Mouse (Mus musculus): ENCODE data around the gene Pdzk1ip1. TPM values are rescaled to one million over a fixed set of nuclear protein-coding genes. Genes with fewer than 3 reads are reported as not detected.

Gene Pdzk1ip1
- total RNA-seq (2021), result 10 to 100 TPM in 1 of 2 experiments, 1 to 10 TPM in 1; 3.2 to 46.4 TPM
- long read RNA-seq, experiment 1, partial matches to known transcripts, result 0 of 2 reads
- long read RNA-seq, experiment 1, other reads (novel, unspliced or antisense), result 0 of 2 reads
- long read RNA-seq, experiment 2, transcript Pdzk1ip1-207 (4 exons, 1,129 nt), result major isoform, 11 of 16 reads
- long read RNA-seq, experiment 2, partial matches to known transcripts, result 2 of 16 reads
- long read RNA-seq, experiment 2, other reads (novel, unspliced or antisense), result 0 of 16 reads

DNA sequence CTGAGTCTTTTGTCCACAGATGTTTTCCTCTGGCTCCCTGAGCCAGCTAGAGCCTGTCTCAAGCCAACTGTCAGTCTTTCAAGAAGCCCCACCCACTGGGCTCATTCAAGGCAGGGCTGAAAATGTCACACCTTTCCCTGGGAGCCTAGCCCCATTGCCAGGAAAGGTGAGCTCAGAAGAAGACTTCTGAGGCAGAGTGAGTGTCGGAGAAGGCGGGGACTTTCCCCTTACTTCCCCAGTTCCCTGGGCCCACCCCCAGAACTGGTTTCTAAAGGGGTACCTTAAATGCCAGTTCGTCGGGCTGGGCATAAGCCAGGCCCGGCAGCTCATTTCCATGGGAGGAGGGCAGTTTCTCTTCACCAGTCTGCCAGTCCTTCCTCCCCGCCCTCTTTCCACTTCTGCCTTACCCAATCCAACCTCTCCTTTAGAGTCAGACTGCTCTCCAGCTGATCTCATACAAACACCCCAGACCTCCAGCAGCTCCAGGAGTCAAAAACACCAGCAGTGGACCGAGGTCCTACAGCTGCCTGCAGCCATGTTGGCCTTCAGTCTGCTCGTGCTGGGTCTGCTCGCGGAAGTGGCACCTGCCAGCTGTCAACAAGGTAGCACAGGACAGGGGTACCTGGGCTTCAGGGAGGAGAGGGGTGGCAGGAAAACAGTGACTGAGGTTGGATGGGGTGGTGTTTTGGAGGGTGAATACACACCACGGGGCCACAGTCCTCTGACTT is at the start of gene Pdzk1ip1:
Gene Pdzk1ip1, plus strand, starts transcription at position 98 of the 728 bp plus-strand sequence.
- DNase-seq (ENCODE audit: low spot score in 2 of 2), result no peak

DNA sequence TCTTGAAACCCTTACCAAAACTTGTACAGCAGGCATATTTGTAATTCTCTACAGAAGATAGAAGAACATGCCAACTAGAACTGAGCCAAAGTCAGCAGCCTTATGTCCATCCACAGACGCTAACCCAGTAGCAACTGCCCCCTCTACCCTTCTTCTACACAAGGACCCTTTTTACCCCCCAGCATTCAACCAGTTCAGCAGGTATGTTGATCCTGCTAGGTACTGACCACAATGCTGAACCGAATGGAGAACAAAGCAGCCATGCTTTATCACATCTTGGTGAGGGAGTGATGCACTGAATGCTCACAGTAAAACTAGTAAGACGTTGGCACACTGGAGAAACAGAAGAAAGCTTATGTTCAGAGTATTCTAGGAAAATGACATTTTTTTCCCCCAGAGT is 42.9 kb upstream of the Pdzk1ip1 start:
- no peak for DNase-seq (ENCODE audit: low spot score in 2 of 2)

GRCm38 (mm10) chr4:115047750-115048149 is 40.8 kb upstream of the Pdzk1ip1 start:
- DNase-seq (ENCODE audit: low spot score in 2 of 2), result no peak

DNA sequence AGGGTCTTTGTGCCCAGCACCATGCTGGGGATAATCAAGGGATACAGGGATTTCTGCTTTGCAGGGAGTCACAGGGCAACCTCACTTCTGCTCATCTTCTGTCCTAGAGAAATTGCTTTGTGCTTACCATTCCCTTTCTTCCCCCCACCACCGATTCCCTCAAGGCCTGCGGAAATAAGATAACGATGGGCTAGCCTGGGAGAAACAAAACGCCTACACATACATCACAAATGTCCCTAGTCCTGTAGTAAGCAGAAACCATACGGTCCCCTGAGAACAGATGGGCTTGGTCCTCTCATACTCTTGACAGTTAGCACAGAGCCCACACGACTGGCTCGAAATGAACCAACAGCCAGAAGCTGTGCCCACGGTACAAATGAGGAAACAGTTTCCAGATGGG is 40.3 kb upstream of the Pdzk1ip1 start:
- DNase-seq (ENCODE audit: low spot score in 2 of 2), result no peak

GRCm38 (mm10) chr4:115051245-115051644 is 37.3 kb upstream of the Pdzk1ip1 start:
- no peak for DNase-seq (ENCODE audit: low spot score in 2 of 2)

- DNase-seq (ENCODE audit: low spot score in 2 of 2), result no peak
Observed at GRCm38 (mm10) chr4:115052343-115053005, 36.0 kb upstream of the Pdzk1ip1 start.

DNA sequence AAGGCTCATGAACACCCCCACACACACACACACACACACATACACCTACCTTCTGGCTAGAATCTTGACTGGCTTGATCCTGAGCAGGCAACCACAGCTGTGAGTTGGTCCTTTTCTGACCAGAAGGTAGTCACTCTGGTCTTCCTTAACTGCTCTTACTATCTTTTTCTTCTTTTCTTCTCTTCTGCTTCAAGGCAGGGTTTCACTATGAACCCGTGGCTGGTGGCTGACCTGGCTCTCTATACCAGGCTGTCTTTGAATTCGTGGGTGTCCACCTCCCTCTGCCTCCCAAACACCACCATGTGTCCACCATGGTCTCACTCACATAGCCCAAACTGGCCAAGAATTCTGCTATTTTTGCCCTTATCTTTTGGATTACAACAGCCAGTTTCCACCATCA is 33.5 kb upstream of the Pdzk1ip1 start:
- DNase-seq (ENCODE audit: low spot score in 2 of 2), result no peak

DNA sequence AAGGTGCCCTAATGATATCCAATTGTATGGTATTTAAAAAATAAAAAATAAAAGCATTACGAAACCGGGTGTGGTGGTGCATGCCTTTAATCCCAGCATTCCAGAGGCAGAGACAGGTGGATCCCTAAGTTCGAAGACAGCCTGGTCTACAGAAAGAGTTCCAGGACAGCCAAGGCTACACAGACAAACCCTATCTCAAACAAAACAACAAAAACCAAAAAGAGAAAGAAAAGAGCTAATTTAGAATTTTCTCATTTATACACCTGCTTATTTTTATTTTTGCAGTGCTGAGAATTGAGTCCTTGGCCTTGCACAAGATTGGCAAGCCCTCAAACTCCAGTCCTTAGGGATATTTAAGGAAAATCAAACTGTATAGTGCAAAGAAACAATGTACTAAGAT is 32.8 kb upstream of the Pdzk1ip1 start:
- no peak for DNase-seq (ENCODE audit: low spot score in 2 of 2)

- no peak for DNase-seq (ENCODE audit: low spot score in 2 of 2)
Observed at GRCm38 (mm10) chr4:115056371-115056920, 32.1 kb upstream of the Pdzk1ip1 start, which contains the start of gene Tal1. Tal1 (plus strand) TSS chr4:115056426.

DNA sequence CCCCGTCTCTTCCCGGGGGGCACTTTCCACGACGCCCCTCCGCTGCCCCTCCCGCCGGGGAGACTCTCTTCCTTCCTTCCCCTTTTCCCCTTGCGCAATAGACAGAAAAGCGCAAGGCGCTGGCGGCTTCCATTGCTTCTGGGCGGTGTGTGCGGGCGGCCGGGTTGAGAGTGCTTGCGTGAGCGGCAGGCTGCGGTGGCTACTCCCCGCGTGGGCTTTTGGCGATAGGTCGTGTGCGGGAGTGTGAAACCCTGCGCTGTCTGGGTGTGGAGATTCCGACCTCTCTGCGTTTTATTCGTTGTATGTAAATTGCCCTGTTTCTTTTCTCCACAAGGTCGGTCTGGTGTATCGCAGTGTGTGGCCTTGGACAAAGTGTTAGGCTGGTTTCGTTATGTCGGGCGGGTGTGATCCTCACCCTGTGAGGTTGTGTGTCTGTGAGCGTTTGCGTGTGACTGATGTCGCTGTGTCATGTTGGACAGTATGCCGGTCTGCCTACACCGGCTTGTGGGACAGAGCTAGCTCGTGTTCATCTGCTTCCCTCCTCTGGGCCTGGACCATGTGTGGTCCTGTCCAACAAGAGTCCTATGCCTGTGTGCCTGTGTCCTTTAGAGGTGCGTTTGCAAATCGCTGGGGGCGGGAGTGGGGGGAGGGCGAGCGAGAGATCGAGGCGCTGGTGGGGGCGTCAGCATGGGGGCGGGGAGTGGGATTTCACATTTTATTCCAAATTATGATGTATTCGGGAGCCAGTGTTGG is 31.4 kb upstream of the Pdzk1ip1 start:
- DNase-seq (ENCODE audit: low spot score in 2 of 2), result peak in 1 of 2 experiments; percentile 24

- no peak for DNase-seq (ENCODE audit: low spot score in 2 of 2)
Observed at GRCm38 (mm10) chr4:115057674-115058316, 30.7 kb upstream of the Pdzk1ip1 start.

DNA sequence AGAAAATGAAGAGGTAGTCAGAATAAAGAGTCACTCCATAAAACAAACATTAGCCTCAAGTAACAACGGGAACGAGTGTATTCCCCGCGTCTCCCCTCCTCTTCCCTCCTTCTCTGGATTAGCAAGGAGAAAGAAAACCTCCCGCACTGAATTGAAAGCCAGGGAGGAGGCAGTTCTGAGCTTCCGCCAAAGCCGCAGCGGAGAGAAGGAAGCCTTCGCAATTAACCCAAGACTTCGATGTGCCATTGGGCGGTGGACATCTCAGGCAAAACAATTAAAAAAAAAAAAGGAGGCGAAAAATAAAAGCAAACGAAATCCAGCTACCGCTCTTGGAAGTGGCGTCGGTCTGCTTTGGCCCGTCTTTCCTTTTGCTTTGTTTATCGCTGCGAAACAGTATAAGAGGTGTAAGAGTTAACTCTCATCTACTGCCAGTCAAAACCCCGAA is 30.2 kb upstream of the Pdzk1ip1 start:
- no peak for DNase-seq (ENCODE audit: low spot score in 2 of 2)

- DNase-seq (ENCODE audit: low spot score in 2 of 2), result no peak
Observed at GRCm38 (mm10) chr4:115058871-115059590, 29.5 kb upstream of the Pdzk1ip1 start.

- no peak for DNase-seq (ENCODE audit: low spot score in 2 of 2)
Observed at GRCm38 (mm10) chr4:115059871-115060270, 28.6 kb upstream of the Pdzk1ip1 start.

DNA sequence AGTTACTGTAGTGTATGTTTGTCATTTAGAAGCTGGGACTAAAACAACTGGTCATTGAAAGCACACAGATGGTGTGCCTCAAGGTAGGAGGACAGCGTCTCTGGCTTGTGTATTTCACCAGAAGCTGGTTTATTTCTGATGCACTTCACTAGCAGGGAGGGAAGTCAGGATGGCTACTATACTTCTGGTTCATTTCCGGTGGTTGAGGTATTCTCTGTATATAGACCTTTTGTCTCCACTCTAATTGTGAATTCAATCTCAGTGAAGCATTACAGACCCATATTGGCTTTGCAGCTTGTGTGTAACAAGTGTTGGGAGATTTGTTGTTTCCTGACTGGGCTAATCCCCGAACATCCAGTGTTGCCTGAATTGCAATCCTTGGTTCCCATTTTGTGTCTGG is 27.8 kb upstream of the Pdzk1ip1 start:
- no peak for DNase-seq (ENCODE audit: low spot score in 2 of 2)

DNA sequence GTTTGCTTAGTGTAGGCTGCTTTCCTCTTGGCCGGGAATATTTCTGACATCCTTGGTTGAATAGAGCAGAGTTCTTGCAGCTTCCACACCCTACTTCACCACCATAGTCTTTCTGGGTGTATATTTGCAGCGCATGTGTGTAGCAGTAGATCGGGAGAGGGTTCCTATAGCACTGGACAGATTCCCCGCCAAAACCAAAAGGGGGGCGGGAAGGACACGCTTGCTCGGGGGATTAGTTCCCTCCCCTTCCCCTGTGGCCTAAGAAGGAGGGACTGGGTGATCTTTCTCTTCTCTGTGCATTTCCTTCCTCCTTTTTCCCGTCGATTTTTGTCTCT is 26.0 kb upstream of the Pdzk1ip1 start:
- no peak for DNase-seq (ENCODE audit: low spot score in 2 of 2)

GRCm38 (mm10) chr4:115062875-115063517 is 25.5 kb upstream of the Pdzk1ip1 start:
- no peak for DNase-seq (ENCODE audit: low spot score in 2 of 2)

DNA sequence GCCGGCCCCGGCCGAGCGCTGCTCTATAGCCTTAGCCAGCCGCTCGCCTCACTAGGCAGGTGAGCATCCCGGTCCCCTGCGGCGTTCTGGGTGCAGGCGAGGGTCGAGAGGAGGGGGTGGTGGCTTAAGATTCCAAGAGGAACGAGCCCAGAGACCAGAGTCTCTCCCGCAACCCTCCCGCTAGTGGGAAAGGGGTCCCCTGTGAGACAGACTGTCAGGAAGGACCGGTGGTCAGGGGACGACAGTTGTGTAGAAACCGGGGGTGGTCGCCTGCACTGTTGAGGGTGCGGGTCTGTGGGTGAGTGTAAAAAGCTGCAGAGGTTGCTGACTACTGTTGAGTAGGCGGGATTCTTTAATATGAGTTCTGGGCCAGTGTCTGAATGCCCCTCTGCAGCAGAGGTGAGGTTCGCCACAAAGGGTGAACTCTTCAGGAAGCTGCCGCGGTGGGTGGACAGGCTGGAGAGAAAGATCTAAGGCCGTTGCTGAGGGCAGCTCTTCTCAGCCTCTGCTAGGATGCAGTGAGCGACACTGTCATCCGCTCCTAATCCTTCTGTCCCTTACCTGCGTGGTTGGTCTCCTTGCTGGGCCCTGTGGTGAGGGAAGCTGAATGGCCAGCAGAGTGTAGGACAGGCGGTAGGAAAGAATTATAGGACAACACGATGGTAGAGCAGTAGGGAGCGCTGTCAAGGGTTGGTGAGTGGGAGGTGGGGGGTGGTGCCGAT is 24.8 kb upstream of the Pdzk1ip1 start:
- DNase-seq (ENCODE audit: low spot score in 2 of 2), result no peak

GRCm38 (mm10) chr4:115071668-115072067 is 16.8 kb upstream of the Pdzk1ip1 start:
- DNase-seq (ENCODE audit: low spot score in 2 of 2), result no peak

All from adrenal gland, postnatal 4 days (tissue).